Mouse (Mus musculus): ENCODE results near the gene C130073F10Rik. TPM values are rescaled to one million over a fixed set of nuclear protein-coding genes. Genes with fewer than 3 reads are reported as not detected.

C130073F10Rik gene
- polyA plus RNA-seq, 1 experiment from 2014 or later = not detected

Other genes starting within 250 kb of the C130073F10Rik start
- 74.2 and 76.6 TPM in 2 replicates for gene Leprot, start 246.1 kb downstream of the C130073F10Rik start, polyA plus RNA-seq (2015; fragmentation: Nextera tagmentation; extraction: Ambion mirVana)
- gene Lepr, start 176.4 kb downstream of the C130073F10Rik start, polyA plus RNA-seq (2015; fragmentation: Nextera tagmentation; extraction: Ambion mirVana) = 1.3 and 1.5 TPM in 2 replicates
- not detected in 2 replicates for gene B020004J07Rik, start 49.8 kb downstream of the C130073F10Rik start, polyA plus RNA-seq (2015; fragmentation: Nextera tagmentation; extraction: Ambion mirVana)
- gene Gm12800, start 15.3 kb upstream of the C130073F10Rik start, polyA plus RNA-seq (2015; fragmentation: Nextera tagmentation; extraction: Ambion mirVana) = not detected in 2 replicates
- gene Gm12794, start 46.6 kb upstream of the C130073F10Rik start, polyA plus RNA-seq (2015; fragmentation: Nextera tagmentation; extraction: Ambion mirVana) = not detected in 2 replicates
- not detected in 2 replicates for gene Gm12790, start 87.3 kb upstream of the C130073F10Rik start, polyA plus RNA-seq (2015; fragmentation: Nextera tagmentation; extraction: Ambion mirVana)
- gene Gm12789, start 92.8 kb upstream of the C130073F10Rik start, polyA plus RNA-seq (2015; fragmentation: Nextera tagmentation; extraction: Ambion mirVana) = not detected in 2 replicates
- gene Pde4b, start 193.8 kb upstream of the C130073F10Rik start, polyA plus RNA-seq (2015; fragmentation: Nextera tagmentation; extraction: Ambion mirVana) = 12.7 and 14.5 TPM in 2 replicates